Mouse (Mus musculus) brain, embryonic 14.5 days (tissue): ENCODE measurements around the gene Rtkn.

Experiments
- CTCF ChIP-seq: fragments of 200-500 bp; IDR thresholded peaks from 2 replicates; pipeline ENCODE4 v1.5.1; 2012; ENCODE audit warnings: inconsistent platforms, mild to moderate bottlenecking, moderate library complexity, borderline replicate concordance; ENCODE audit not compliant: insufficient read depth, insufficient read length; ENCODE audit errors: extremely low read depth
- POLR2A ChIP-seq: fragments of 200-500 bp; IDR thresholded peaks from 2 replicates; pipeline ENCODE4 v1.6.1; 2012; ENCODE audit warnings: mild to moderate bottlenecking, inconsistent platforms, borderline replicate concordance; ENCODE audit not compliant: poor library complexity, insufficient read depth, insufficient read length, severe bottlenecking; ENCODE audit errors: extremely low read depth

- 0 out of 2 replicates have a peak, but pooled peaks have one; percentile 20 for TF ChIP-seq POLR2A
- peak; percentile 50; the same call in 1 of the 2 replicates for TF ChIP-seq CTCF
These were observed 33.3 kb upstream of the Rtkn start for GRCm38 (mm10) chr6:83101688-83102556.
